Mouse (Mus musculus): ENCODE results near the gene Enox1.
"Not testable (repeated sequence)": the region's sequence is repeated elsewhere in the genome, so short reads cannot be mapped to it uniquely, and the experiment has no call there.

The Enox1 gene

DNA sequence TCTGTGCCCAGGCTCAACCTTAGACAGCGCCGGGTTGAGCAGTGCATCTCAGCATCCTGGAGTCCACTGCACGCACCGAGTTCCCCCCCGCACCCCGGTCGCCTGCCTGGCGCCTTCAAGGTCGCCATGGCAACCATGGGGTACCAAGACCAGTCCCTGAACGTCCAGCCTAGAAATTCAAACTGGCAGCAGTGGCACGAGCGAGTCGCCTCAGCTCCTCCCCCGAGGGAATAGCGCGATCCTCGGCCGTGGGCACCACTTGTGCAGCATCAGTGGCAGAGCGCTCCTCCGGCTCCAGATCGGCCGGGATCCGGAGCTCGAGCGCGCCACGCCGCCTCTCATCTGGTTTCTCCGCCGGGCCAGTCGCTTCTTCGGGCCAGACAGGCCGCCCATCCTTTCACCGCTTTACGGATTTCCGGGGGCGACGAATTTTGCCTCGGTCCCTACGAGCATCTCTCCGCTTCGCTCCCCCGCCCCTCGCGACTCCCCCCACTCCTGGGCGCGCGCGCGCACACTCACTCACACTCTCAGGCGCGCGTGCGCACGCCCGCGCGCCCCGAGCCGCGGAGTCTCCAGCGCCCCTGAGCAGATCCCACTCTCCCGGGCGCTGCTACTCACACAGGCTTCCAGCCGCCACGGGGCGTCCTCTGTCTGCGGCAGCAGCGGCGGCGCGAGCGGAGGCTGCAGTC lies at the start of gene Enox1:
Enox1 (plus strand) TSS at position 542 of the 689 bp plus-strand sequence.
- DNase-seq, result peak; percentile 37

- DNase-seq, result not testable (repeated sequence)
Measured at GRCm38 (mm10) chr14:77110622-77111021, 45.9 kb upstream of the Enox1 start.

DNA sequence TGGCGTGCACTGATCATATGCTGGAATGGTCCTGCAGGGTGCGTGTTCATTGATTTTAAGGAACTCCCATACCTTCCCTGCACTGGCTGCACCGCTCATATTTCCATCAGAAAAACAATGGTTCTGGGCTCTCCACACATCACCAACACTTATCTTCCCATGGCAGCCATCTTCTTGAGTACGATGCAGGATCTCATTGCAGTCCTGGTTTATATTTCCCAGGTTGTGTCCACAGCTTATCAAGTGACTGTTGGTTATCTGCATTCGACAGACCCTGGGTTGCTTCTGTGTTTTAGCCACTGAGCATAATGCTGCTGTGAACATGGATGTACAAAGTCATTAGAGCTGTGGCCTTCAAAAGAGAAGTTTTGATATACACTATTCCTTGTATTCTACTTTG lies 26.0 kb upstream of the Enox1 start:
- DNase-seq, result no peak

GRCm38 (mm10) chr14:77136936-77137335 lies 19.6 kb upstream of the Enox1 start:
- DNase-seq, result no peak

GRCm38 (mm10) chr14:77141324-77142282 lies 15.0 kb upstream of the Enox1 start:
- peak; percentile 79 for DNase-seq

GRCm38 (mm10) chr14:77145103-77145502 lies 11.5 kb upstream of the Enox1 start:
- DNase-seq, result no peak

DNA sequence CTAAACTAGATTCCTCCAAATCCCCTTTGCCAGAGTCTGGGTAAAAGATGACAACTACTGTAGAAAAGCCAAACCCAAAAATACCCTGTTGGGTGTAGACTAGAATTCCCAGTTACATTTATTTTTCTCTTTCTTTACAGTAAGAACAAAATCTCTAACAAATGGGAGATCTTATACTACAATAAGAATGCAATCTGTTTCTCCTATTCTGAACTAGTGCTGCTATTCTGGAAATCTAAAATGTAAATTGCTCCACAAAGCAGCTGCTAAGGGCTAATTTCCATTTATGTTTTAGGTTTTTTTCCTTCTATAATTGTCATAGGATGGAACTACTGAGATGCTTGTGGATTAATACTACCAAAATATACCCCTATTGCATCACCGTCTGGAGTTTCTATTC lies 8.9 kb upstream of the Enox1 start:
- DNase-seq, result no peak

DNA sequence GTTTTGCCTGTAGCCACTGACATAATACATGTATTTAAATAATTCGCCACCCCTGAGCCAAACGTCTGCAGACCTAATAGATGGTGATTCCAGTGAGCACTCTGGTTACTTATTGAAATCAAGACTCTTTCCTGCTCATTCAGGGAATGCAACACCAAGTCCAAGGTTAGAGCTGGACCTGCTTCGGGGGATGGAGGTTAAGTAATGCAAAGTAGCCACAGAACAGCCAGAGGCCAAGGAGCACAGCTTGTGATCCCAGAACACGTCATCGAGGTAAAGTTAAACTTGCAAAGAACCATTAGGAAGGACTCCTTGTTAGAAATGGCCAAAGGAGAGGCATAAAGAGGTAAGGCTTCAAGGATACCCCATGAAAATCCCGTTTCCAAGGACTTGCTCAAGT lies 6.0 kb upstream of the Enox1 start:
- DNase-seq, result no peak

DNA sequence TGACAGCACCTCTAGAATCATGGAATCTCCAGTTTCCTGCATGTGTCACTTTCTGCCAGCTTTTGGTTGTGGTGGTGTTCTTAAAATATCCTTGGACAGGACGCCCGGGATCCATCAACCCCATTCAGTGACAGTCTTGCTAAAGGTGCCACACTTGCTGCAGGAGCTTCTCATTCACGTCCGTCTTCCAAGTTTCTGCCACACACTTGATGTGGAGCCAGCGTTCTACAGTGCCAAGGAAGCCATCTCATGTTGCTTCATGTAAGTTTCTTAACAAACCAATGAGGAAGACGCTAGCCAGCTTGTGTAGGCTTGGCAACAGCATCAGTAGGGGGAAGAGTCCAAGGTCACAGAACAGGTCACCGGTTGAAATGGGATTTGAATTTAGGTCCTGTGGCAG lies 5.1 kb upstream of the Enox1 start:
- DNase-seq, result no peak

DNA sequence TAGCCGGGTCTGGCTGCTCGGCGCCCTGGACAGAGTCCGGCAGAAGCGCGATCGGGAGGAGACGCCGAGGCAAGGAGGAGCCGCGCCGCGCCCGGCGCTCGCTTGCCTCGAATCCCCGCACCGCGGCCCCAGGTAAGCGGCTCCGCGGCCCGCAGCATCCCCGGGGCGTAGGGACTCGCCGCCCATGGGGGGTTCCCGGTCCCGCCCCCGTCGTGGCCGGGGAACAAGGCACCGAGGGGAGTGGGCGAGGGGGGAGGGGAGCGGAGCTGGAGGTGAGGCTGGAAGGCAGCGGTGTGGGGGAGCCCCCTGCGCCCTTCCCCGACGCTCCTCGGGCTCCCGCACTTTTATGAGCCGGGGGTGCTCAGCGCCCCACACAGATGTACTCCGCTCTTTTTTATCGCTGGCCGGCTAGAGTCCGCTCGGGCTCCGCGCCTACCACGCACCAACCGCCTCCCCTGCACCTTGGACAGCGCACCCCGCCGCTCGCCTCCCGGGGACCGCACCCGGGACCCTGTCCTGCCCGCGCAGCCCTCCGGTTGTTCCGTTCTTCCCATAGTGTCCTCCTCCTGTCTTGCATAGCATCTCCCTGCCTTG lies 445 bp downstream of the Enox1 start:
- DNase-seq, result peak; percentile 6

- DNase-seq, result peak; percentile 11
Measured at GRCm38 (mm10) chr14:77157505-77157911, 945 bp downstream of the Enox1 start.

DNA sequence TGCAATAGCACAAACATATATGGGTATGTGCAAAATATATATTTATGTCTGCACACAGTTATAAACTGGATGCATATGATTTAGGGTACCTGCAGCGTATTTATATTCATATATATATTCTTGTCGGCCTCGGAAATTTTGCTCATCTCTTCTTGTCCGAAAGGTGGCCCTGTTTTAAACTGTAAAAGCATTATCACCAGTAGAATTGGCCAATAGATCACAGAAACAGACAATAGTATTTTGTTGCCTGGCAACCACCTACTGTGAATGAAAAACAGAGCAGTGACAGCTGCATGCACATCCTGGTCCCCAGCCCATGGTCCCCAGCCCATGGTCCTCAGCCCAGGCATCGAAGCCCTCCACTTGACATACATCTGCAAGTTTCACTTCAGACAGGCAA lies 2.8 kb downstream of the Enox1 start:
- DNase-seq, result no peak

DNA sequence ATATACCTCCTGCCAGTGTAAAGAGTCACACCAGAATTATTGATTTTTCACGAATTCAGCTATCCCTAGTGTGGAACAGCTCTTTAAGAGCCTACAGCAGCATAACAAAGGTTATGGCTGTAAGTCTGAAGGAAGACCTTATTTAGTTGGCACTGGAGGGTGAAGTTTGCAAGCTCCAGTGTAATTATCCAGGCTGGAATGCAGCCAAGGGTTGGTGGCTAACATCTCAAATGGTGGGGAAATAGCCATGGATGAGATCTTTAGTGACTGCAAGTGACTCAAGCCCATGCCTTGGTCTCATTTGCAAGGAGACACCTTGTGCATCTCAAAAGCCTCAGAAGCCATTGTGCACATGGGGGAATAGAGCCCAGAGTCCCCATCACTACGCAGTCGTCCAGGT lies 5.9 kb downstream of the Enox1 start:
- no peak for DNase-seq

- DNase-seq, result no peak
Measured at GRCm38 (mm10) chr14:77164396-77164795, 7.8 kb downstream of the Enox1 start.

DNA sequence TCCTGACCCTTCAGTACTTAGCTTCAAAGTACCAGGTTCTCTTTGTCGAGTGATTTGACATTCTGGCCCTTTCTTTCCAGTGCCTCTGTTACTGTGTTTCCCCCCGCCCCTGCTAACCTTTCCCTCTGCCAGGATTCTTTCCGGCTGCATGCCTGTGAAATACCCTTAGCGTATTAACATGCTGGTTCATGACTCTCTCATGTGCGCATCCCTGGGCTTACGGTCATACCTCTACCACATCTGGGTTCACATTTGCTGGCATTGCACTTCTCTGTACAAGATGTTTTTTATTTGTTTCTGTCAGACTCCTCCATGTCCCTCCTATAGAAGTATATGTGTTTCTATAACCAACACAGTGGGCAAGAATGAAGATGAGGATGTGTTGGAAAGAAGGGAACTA lies 11.6 kb downstream of the Enox1 start:
- no peak for DNase-seq

- DNase-seq, result no peak
Measured at GRCm38 (mm10) chr14:77174491-77174890, 17.9 kb downstream of the Enox1 start.

- DNase-seq, result no peak
Measured at GRCm38 (mm10) chr14:77174931-77175330, 18.4 kb downstream of the Enox1 start.

DNA sequence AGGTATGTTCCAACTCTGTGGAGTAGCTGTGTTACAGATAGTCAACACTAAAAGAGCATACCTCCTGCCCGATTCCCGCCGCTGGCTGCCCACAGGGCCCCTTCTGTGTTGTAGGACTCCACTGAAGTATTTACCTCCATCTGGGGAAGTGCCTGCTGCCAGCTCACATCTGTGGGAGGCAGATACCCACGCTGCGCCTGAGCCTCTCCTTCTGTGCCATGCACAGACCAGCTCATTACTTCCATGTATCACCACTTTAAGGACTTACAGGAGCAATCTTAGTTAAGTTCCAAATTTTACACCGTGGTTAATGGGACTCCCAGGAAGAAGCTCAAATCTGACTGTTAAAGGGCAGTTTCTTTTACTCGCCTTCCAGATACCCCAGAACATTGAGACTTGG lies 23.7 kb downstream of the Enox1 start:
- DNase-seq, result no peak

- no peak for DNase-seq
Measured at GRCm38 (mm10) chr14:77180753-77181374, 24.3 kb downstream of the Enox1 start.

DNA sequence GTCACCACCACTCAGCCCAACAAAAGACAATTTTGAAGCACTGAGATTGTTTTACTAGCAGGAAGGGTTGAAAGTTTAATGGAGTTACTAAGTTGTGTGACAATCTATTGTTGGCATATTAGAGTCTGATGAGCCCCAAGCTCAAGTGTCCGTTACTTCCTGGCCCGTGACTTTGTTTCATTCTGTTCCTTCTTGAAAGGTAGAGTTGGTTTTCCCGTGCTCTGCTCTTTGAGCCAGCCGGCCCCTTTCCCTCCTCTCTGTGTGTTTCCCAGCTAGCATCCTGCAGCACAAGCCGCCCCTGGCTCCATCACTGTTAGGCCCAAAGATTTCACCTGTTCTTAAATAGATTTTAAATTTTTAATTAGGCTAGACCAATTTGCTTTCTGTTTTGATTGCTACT lies 26.9 kb downstream of the Enox1 start:
- no peak for DNase-seq

- no peak for DNase-seq
Measured at GRCm38 (mm10) chr14:77190158-77190557, 33.6 kb downstream of the Enox1 start.

GRCm38 (mm10) chr14:77195314-77196020 lies 38.9 kb downstream of the Enox1 start:
- DNase-seq, result no peak

- no peak for DNase-seq
Measured at GRCm38 (mm10) chr14:77196246-77196645, 39.7 kb downstream of the Enox1 start.
